Mouse (Mus musculus): ENCODE results near the gene Ppcs. TPM values are rescaled to one million over a fixed set of nuclear protein-coding genes. Genes with fewer than 3 reads are reported as not detected.
A peak's percentile ranks its signal among the peaks of the same experiment; 100 is the strongest.

Gene Ppcs
- polyA plus RNA-seq, 1 experiment from 2014 or later = 19.4 TPM

GRCm38 (mm10) chr4:119453533-119453932 is 31.3 kb upstream of the Ppcs start:
- no peaks in the 10 kb centered on the region for H3K9me3 ChIP-seq (replicated peaks; ENCODE audit: control insufficient read depth, low read length, poor library complexity, severe bottlenecking)
- H3K27me3 ChIP-seq (ENCODE audit: control insufficient read depth, insufficient read depth, low read depth, low read length) = no peaks in the 10 kb centered on the region
- peaks cover 8% of the 10 kb centered on the region for H3K4me1 ChIP-seq (ENCODE audit: control insufficient read depth, insufficient read depth, low read length)
- H3K9ac ChIP-seq (ENCODE audit: low read depth, low read length) = peak overlapping the region; percentile 54; the same call in 1 of the 2 replicates
- peak overlapping the region; percentile 19; the same call in 1 of the 2 replicates for H3K4me2 ChIP-seq (ENCODE audit: low read length)
- peak overlapping the region; percentile 53 for H3K27ac ChIP-seq (ENCODE audit: low read length)
- H3K4me3 ChIP-seq (ENCODE audit: low read depth, low read length) = no peak overlapping the region
- WGBS = 8% methylated on average over 6 of the region's 6 CpGs
- peak; percentile 78 for ATAC-seq
- H3K36me3 ChIP-seq (ENCODE audit: control insufficient read depth, insufficient read depth, low read length) = no peaks in the 10 kb centered on the region

GRCm38 (mm10) chr4:119453128-119453527 is 30.9 kb upstream of the Ppcs start:
- 55% methylated on average over 5 of the region's 5 CpGs for WGBS
- Histone ChIP-seq H3K27ac (ENCODE audit: low read length) (peak overlapping the region; percentile 53), H3K27me3 (ENCODE audit: control insufficient read depth, insufficient read depth, low read depth, low read length) (no peaks in the 10 kb centered on the region), H3K9ac (ENCODE audit: low read depth, low read length) (no peak overlapping the region), H3K4me2 (ENCODE audit: low read length) (no peak overlapping the region), H3K36me3 (ENCODE audit: control insufficient read depth, insufficient read depth, low read length) (no peaks in the 10 kb centered on the region), H3K4me1 (ENCODE audit: control insufficient read depth, insufficient read depth, low read length) (peaks cover 8% of the 10 kb centered on the region), H3K9me3 (replicated peaks; ENCODE audit: control insufficient read depth, low read length, poor library complexity, severe bottlenecking) (no peaks in the 10 kb centered on the region), H3K4me3 (ENCODE audit: low read depth, low read length) (no peak overlapping the region)
- ATAC-seq = peak; percentile 49; the same call in 1 of the 2 replicates

DNA sequence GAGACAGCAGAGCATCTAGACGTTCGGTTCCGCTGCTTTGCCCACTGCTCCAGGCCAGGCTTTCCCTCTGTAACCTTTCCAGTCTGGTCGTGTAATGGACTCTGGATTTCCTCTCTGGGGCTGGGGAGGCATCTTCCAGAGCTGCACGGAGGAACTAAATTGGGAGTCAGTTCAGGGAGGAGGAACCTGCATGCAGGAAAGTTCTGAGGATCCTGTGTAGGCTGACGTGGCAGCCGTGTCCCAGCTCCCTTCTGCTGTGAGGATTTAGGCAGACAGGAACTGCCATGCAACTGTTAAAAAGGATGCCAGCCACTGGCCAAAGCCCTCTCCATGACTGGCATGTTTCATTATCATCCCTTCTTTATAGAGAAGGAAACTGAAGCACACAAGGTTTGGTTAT is 28.2 kb upstream of the Ppcs start:
- ATAC-seq = no peak
- Histone ChIP-seq H3K9ac (ENCODE audit: low read depth, low read length) (no peak overlapping the region), H3K4me1 (ENCODE audit: control insufficient read depth, insufficient read depth, low read length) (peaks cover 8% of the 10 kb centered on the region), H3K27ac (ENCODE audit: low read length) (no peak overlapping the region), H3K4me2 (ENCODE audit: low read length) (no peak overlapping the region), H3K9me3 (replicated peaks; ENCODE audit: control insufficient read depth, low read length, poor library complexity, severe bottlenecking) (no peaks in the 10 kb centered on the region), H3K27me3 (ENCODE audit: control insufficient read depth, insufficient read depth, low read depth, low read length) (no peaks in the 10 kb centered on the region), H3K4me3 (ENCODE audit: low read depth, low read length) (no peak overlapping the region), H3K36me3 (ENCODE audit: control insufficient read depth, insufficient read depth, low read length) (no peaks in the 10 kb centered on the region)
- 75% methylated on average over 7 of the region's 7 CpGs for WGBS

DNA sequence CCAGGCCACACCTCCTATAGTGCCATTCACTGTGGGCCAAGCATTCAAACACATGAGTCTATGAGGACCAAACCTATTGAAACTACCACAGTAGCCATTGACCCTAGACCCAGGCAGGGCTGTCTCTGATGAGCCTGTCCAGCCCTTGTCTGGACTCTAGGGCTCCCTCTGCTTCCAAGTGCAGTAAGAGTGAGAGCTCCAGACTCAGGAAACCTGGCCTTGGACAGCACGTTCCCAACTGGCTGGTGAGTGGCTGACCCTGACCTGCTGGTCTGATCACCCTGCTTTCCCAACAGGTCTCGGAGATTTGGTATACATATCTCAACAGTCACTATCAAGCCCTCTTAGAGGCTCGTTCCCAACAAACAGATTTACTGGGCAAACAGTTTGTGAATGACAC is 25.6 kb upstream of the Ppcs start:
- no peaks in the 10 kb centered on the region for H3K4me1 ChIP-seq (ENCODE audit: control insufficient read depth, insufficient read depth, low read length)
- H3K4me3 ChIP-seq (ENCODE audit: low read depth, low read length) = no peak overlapping the region
- H3K36me3 ChIP-seq (ENCODE audit: control insufficient read depth, insufficient read depth, low read length) = no peaks in the 10 kb centered on the region
- H3K27me3 ChIP-seq (ENCODE audit: control insufficient read depth, insufficient read depth, low read depth, low read length) = no peaks in the 10 kb centered on the region
- WGBS = 86% methylated on average over 3 of the region's 3 CpGs
- no peak overlapping the region for H3K9ac ChIP-seq (ENCODE audit: low read depth, low read length)
- ATAC-seq = no peak
- H3K4me2 ChIP-seq (ENCODE audit: low read length) = no peak overlapping the region
- H3K9me3 ChIP-seq (replicated peaks; ENCODE audit: control insufficient read depth, low read length, poor library complexity, severe bottlenecking) = no peaks in the 10 kb centered on the region
- no peak overlapping the region for H3K27ac ChIP-seq (ENCODE audit: low read length)

DNA sequence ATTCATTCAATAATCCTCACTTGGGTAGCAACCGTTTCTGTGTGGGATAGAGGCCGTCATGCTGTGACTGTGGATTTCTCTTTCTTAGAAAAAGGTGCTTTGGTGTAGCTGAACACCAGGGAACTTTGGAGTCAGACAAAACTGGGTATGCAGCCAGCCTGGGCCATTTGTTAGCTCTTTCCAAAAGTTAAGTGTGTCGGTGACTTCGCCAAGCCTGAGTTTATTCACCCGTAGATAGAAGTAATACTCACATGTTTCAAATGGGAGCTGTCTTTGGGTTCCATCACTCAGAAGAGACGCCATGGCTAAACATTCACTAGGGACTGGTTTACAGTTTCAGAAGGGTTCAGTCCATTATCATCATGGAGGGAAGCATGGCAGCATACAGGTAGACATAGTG is 25.0 kb upstream of the Ppcs start:
- 87% methylated on average over 6 of the region's 6 CpGs for WGBS
- no peak for ATAC-seq

GRCm38 (mm10) chr4:119442539-119442938 is 20.3 kb upstream of the Ppcs start:
- H3K27me3 ChIP-seq (ENCODE audit: control insufficient read depth, insufficient read depth, low read depth, low read length) = no peaks in the 10 kb centered on the region

More for the DNA sequence above, 25.0 kb upstream of the Ppcs start:
- Histone ChIP-seq H3K36me3 (ENCODE audit: control insufficient read depth, insufficient read depth, low read length) (no peaks in the 10 kb centered on the region), H3K9me3 (replicated peaks; ENCODE audit: control insufficient read depth, low read length, poor library complexity, severe bottlenecking) (no peaks in the 10 kb centered on the region), H3K27ac (ENCODE audit: low read length) (no peak overlapping the region), H3K4me1 (ENCODE audit: control insufficient read depth, insufficient read depth, low read length) (no peaks in the 10 kb centered on the region), H3K4me3 (ENCODE audit: low read depth, low read length) (no peak overlapping the region), H3K4me2 (ENCODE audit: low read length) (no peak overlapping the region), H3K27me3 (ENCODE audit: control insufficient read depth, insufficient read depth, low read depth, low read length) (no peaks in the 10 kb centered on the region), H3K9ac (ENCODE audit: low read depth, low read length) (no peak overlapping the region)

GRCm38 (mm10) chr4:119441836-119442235 is 19.6 kb upstream of the Ppcs start:
- H3K36me3 ChIP-seq (ENCODE audit: control insufficient read depth, insufficient read depth, low read length) = no peaks in the 10 kb centered on the region
- ATAC-seq = no peak
- WGBS = 90% methylated on average over 4 of the region's 4 CpGs

More at GRCm38 (mm10) chr4:119442539-119442938, 20.3 kb upstream of the Ppcs start:
- Histone ChIP-seq H3K4me2 (ENCODE audit: low read length) (no peak overlapping the region), H3K4me3 (ENCODE audit: low read depth, low read length) (no peak overlapping the region), H3K4me1 (ENCODE audit: control insufficient read depth, insufficient read depth, low read length) (no peaks in the 10 kb centered on the region), H3K9ac (ENCODE audit: low read depth, low read length) (no peak overlapping the region), H3K36me3 (ENCODE audit: control insufficient read depth, insufficient read depth, low read length) (no peaks in the 10 kb centered on the region), H3K27ac (ENCODE audit: low read length) (no peak overlapping the region), H3K9me3 (replicated peaks; ENCODE audit: control insufficient read depth, low read length, poor library complexity, severe bottlenecking) (peaks cover 3% of the 10 kb centered on the region; the same call in 1 of the 2 replicates)
- 44% methylated on average over 6 of the region's 6 CpGs for WGBS
- no peak for ATAC-seq

DNA sequence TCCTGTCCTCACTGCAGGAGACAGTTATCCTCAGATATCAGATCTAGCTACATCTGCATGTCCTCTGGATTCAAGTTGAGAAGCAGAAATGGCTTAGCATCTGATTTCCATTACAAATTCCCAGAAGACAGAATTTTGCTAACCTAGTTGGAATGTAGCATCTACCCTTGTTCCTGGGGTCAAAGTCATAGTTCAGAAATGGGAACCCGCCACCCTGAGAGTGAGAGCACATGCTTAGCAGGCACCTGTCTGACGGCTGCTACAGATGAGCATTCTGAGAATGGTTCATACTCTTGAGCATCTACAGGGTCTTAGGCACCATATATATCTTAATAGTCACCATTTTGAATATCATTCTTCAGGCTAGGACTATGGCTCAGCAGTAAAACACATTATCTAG is 15.7 kb upstream of the Ppcs start:
- Histone ChIP-seq H3K36me3 (ENCODE audit: control insufficient read depth, insufficient read depth, low read length) (no peaks in the 10 kb centered on the region), H3K4me2 (ENCODE audit: low read length) (no peak overlapping the region), H3K4me3 (ENCODE audit: low read depth, low read length) (no peak overlapping the region), H3K9me3 (replicated peaks; ENCODE audit: control insufficient read depth, low read length, poor library complexity, severe bottlenecking) (peaks cover 3% of the 10 kb centered on the region; the same call in 1 of the 2 replicates), H3K27me3 (ENCODE audit: control insufficient read depth, insufficient read depth, low read depth, low read length) (no peaks in the 10 kb centered on the region), H3K9ac (ENCODE audit: low read depth, low read length) (no peak overlapping the region), H3K27ac (ENCODE audit: low read length) (no peak overlapping the region), H3K4me1 (ENCODE audit: control insufficient read depth, insufficient read depth, low read length) (no peaks in the 10 kb centered on the region)
- 95% methylated on average over 2 of the region's 2 CpGs for WGBS
- no peak for ATAC-seq

More at GRCm38 (mm10) chr4:119441836-119442235, 19.6 kb upstream of the Ppcs start:
- Histone ChIP-seq H3K4me1 (ENCODE audit: control insufficient read depth, insufficient read depth, low read length) (no peaks in the 10 kb centered on the region), H3K9ac (ENCODE audit: low read depth, low read length) (no peak overlapping the region), H3K4me2 (ENCODE audit: low read length) (no peak overlapping the region), H3K9me3 (replicated peaks; ENCODE audit: control insufficient read depth, low read length, poor library complexity, severe bottlenecking) (peaks cover 3% of the 10 kb centered on the region; the same call in 1 of the 2 replicates), H3K27me3 (ENCODE audit: control insufficient read depth, insufficient read depth, low read depth, low read length) (no peaks in the 10 kb centered on the region), H3K27ac (ENCODE audit: low read length) (no peak overlapping the region), H3K4me3 (ENCODE audit: low read depth, low read length) (no peak overlapping the region)

DNA sequence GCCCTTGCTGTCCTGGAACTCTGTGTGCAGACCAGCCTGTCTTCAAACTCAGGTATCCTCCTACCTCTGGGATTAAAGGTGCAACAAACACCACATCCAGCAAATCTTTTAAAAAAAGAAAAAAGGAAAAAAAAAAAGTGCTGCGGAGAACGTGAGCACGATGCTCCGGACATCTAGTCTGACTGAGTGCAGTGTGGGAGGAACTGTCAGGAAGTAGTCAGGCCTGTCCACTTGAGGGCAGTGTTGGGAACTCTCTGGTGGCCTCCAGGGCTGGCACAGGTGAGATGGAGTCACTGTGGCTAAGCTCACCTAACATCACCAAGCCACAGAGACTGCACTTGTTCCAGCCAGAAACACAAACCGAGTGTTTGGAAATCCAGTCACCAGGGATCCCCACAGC is 8.5 kb upstream of the Ppcs start:
- H3K4me2 ChIP-seq (ENCODE audit: low read length) = no peak overlapping the region
- 0 out of 2 replicates have a peak, but pooled peaks have one; percentile 51 for ATAC-seq
- H3K4me1 ChIP-seq (ENCODE audit: control insufficient read depth, insufficient read depth, low read length) = no peaks in the 10 kb centered on the region
- no peaks in the 10 kb centered on the region for H3K9me3 ChIP-seq (replicated peaks; ENCODE audit: control insufficient read depth, low read length, poor library complexity, severe bottlenecking)
- no peaks in the 10 kb centered on the region for H3K36me3 ChIP-seq (ENCODE audit: control insufficient read depth, insufficient read depth, low read length)
- H3K27me3 ChIP-seq (ENCODE audit: control insufficient read depth, insufficient read depth, low read depth, low read length) = no peaks in the 10 kb centered on the region
- WGBS = 32% methylated on average over 5 of the region's 5 CpGs
- H3K27ac ChIP-seq (ENCODE audit: low read length) = no peak overlapping the region
- no peak overlapping the region for H3K9ac ChIP-seq (ENCODE audit: low read depth, low read length)
- H3K4me3 ChIP-seq (ENCODE audit: low read depth, low read length) = no peak overlapping the region
